Mouse (Mus musculus): Measurements from ENCODE around the gene Adam23.
A peak's percentile ranks its signal among the peaks of the same experiment; 100 is the strongest.

Gene Adam23

DNA sequence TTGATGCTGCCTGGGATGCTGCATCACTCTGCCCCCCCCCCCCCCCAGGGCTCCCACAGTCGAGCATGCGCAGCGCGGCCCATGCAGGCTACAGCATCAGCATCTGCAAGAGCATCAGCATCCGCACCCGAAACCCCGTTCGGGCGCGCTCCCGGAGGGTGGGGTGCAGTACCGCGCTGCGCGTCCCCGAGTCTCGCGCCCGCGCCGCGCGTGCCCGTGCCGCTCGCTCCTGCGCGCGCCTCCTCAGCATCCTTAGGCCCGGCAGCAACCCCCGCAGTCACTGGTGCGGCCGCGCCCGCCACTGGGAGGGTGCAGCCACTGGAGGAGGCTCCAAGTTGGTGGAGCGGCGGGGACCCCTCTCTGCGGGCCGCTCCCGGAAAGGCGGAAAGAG, at the start of gene Adam23:
Gene Adam23, plus strand, starts transcription at position 236 of the 391 bp plus-strand sequence.
- DNase-seq = no peak

DNA sequence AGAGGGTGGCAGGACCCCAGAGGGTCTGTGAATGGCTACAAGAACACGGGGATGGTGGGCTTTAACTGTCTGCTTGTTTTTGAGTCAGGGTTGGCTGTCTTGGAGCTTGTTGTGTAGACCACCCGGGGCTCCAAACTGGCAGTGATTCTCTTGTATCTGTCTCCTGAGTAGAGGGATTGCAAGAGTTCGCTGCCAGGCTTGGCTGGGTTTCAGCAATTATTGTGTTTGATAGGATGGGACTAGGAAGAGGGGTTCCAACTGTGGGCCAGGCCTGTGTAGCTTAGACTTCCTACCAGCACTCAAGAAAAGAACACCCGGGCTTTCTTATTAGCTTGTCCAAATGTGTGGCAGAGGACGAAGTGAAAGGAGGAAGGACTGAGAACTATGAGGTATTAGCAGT, 44.6 kb upstream of the Adam23 start:
- DNase-seq = no peak

GRCm38 (mm10) chr1:63403601-63404000, 42.1 kb upstream of the Adam23 start:
- no peak for DNase-seq

GRCm38 (mm10) chr1:63408344-63408743, 37.3 kb upstream of the Adam23 start:
- DNase-seq = no peak

GRCm38 (mm10) chr1:63418491-63418890, 27.2 kb upstream of the Adam23 start:
- DNase-seq = no peak

DNA sequence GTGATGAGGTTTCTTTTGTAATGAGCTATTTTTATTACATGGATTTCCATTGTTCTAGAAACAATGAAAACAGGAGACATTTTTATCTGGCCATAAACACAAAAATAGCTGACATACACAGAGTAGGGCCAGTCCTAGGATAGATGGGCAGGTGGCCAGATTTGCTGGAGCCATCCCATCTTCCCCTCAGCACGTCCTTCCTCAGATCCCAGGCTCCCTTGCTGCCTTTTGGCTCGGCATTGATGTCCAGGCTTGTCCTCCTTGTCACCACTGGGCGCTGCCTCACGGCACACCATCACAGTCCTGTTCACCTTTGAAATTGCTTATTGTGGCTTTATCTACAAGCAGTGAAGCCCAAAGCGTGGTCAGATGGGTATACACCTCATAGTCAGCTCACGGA, 15.0 kb upstream of the Adam23 start:
- no peak for DNase-seq

DNA sequence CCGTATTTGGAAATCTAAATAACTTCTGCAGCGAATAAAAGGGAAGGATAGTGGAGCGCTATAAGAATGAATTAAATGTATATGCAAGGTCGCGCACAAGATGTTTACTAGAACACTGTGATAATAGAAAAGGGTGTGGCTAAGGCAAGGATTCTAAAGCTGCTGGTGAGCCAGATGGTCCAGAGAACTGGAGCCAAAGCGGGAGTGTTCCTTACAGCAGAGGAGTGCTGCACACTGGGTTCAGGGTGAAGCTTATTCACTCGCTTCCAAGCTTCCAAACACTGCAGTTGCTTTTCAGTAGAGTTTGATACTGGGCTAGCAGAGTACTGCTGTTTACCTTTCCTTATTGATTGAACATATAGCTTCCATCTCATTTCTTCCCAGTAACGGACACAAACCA, 14.5 kb upstream of the Adam23 start:
- no peak for DNase-seq

GRCm38 (mm10) chr1:63431842-63432241, 13.8 kb upstream of the Adam23 start:
- no peak for DNase-seq

GRCm38 (mm10) chr1:63434052-63434451, 11.6 kb upstream of the Adam23 start:
- DNase-seq = no peak

GRCm38 (mm10) chr1:63437529-63437928, 8.2 kb upstream of the Adam23 start:
- no peak for DNase-seq

DNA sequence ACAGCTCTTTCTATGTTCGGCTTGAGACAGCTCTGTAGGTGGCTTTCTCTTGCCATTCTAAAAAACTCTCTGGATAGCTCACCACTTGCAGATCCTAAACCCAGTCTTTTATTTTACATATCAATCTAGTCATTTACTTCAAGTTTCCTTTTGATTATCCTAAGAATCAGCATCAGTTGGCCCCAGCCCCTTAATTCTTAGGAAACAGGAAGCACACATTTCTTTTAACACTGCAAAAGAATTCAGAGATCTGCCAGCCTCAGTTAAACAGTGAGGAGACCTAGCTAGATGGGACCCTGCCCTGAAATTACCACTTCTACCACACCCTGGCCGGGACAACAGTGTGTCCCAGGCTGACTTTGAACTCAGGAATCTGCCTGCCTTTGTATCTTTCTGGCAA, 3.5 kb upstream of the Adam23 start:
- DNase-seq = no peak

GRCm38 (mm10) chr1:63442616-63443015, 3.1 kb upstream of the Adam23 start:
- DNase-seq = no peak

DNA sequence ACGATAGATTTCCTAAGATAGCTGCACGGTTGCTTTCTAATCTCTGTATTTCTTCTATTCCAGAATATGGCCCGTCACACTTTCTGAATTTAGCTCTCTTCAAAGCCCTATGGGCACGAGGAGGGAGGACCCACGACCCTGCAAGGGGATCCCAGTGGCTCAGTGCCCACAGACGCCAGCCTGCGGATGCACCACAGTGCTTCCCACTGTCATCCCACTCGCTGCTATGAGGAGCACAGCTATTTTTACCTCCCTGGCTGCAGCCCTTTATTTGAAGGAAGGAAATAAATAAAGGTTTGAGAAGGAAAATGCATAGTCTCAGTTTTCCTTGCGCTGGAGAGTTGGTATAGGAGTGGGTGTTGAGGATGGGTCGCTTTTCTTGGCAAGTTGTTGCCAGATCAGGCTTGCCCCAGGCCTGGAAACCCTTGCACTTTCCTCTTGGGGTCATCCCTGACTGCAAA, 512 bp upstream of the Adam23 start:
- DNase-seq = no peak

GRCm38 (mm10) chr1:63446047-63446704, 485 bp downstream of the Adam23 start:
- DNase-seq = peak; percentile 3

DNA sequence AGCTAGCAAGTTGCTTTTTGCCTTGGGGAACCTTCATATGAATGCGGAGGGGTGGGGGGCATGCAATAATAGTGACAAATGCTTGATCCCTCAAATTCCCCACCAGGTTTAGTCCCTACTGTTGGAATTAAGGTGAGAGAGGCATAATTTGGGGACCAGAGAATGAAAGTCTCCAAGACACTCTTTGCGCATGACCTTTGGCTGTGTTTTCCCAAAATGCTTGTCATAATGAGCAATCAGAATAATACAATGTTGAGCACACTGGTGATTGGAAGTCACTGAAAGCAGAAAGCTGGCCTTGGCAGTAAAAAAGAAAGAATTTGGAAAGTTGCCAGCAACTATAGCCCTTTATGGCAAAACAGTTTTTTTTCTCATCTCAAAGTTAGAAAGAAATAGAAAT, 1.0 kb downstream of the Adam23 start:
- DNase-seq = no peak

GRCm38 (mm10) chr1:63450091-63450490, 4.4 kb downstream of the Adam23 start:
- no peak for DNase-seq

DNA sequence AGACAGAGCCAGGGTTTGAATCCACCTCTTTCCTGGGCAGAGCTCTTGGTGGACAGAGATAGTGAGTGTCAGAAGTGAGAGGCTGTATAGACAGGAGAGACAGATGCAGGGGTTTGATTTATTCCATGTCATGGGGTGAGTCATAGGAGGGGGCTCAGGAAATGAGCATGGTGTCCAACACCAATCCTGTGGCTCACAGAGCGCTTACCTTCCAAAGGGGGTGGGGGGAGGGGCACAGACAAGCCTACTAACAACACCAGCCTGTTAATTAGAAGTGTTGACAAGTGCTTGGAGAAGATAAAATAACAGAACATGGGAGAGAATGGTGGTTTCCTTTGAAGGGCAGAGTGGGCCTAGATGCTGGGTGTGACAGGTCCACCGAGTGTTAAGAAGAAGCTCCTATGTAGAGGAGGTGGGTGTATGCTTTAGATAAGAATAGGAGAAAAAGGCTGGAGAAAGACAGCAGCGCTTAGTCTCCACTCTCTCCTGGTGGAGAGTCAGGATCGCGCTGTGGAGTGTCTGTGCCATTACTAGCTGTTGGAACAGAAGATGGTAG, 7.7 kb downstream of the Adam23 start:
- DNase-seq = no peak

DNA sequence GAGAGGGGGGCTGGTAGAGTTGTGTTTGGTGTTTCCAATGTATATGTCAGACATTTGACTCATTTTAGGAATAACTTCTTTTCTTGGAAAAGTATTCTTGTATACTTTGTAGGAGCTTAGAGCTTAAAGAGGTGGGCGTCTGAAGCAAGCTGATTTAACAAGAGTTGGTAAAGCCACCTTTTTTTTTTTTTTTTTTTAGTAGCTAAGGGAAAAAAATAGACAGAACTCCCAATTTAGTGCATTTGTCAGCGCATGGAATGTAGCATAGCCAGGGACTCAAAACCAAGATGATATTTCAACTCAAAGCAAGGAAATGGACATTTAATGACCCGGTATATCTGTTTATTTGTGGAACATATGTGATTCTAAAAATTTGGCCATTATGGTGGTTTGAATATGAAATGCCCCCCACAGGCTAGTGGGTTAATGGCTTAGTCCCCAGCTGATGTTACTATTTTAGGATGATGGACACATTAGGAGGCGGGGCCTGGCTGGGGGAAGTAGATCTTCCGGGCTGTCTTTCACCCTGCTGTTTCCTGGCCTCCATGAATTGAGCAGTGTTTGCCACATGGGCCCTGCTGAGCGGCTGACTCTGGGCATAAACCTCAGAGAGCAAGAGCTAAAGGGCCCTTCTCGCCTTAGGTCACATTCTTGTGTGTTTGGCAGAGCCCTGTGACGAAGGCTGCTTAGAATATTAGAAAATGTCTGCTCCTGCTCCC, 12.3 kb downstream of the Adam23 start:
- DNase-seq = no peak

DNA sequence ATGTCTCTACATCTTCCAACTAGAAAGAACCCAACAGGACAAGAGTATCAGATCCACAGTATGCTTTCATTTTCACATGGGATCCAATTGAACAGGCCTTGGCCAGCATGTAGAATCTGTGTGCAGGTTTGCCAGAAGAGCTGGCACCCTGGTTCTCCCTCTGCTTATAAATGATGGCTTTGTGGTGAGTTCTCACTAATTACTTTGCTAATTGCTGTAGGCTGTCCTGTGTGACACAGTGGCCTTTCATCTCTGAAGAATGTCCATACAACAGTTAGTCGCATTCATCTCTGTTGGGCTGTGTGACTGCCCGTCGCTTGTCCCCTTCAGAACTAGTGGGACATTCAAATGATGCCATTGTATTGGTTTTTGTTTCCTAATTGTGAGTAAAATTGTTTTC, 13.5 kb downstream of the Adam23 start:
- DNase-seq = no peak

DNA sequence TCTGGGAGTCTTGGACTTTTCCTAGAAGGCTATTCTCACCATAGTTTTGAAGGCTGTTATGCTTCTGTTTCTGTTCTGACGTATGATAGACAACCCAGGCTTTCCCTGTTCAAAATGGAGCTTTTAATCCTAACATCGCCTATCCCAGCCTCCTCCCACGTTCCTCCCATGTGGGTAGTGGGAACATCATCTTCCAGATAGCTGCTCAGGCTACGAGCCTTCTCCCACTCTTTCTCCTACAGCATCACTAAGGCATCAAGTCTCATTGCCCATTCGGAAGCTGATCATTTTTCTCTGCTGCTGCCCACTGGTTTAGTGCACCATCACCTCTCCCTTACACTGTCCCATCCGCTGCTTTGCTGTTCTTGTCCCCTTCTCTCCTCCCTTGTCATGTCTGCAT, 14.2 kb downstream of the Adam23 start:
- no peak for DNase-seq

DNA sequence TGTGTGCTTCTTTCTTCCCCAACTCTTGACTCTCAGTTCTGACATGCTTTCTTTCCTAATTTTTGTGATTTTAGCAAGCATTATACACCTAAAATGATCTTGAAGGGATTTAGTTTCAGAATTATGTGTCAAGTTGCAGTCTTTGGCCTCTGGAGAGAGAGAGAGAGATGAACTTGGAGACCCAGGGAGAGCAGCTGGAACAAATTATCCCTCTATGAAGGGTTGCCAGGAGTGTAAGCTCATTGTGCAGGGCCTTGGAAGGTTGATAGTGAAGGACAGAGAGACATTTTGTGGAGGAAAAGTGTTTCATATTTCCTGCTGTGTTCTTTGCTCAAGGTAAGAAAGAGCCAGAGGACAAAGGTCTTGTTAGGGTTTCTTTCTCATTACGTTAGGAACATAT, 18.8 kb downstream of the Adam23 start:
- no peak for DNase-seq

- DNase-seq = no peak
Measured at GRCm38 (mm10) chr1:63473272-63473671, 27.6 kb downstream of the Adam23 start.

DNA sequence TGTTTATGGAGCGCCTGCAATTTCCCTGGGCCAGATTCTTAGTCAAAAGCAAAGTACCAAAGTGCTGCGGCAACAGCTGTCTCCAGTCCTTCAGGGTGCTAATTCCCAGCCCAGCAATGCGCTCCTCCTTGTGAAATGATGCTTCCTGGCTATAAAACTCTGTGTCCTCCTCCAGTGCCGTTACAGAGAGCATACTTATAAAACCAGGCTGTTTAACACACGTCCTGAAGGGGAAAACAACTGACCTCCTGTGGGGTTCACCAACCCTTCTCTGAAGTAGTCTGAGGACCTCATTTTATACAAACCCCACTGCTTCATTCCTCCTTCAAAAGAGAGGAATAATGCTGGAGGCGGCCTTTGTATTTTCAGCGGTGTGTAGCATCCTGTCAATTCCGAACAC, 28.0 kb downstream of the Adam23 start:
- no peak for DNase-seq

- no peak for DNase-seq
Measured at GRCm38 (mm10) chr1:63478946-63479345, 33.3 kb downstream of the Adam23 start.

Measured in kidney, adult 18-20 months (tissue).